Mouse (Mus musculus) gastrocnemius, postnatal 14 days (tissue): ENCODE data around the gene Abcf2. TPM values are rescaled to one million over a fixed set of nuclear protein-coding genes. Genes with fewer than 3 reads are reported as not detected.

Experiments used
- DNase-seq: peaks from one replicate; pipeline ENCODE4 v3.0.0; 2021; ENCODE audit warnings: mixed read lengths
- intact Hi-C: fragments of 180-260 bp; cut with DNase I; formaldehyde crosslinking; loops from one replicate; pipeline ENCODE4 v1.15.1; 2025; ENCODE audit warnings: low total_unique reads
- total RNA-seq, 2 experiments: library from RNA; stranded (reverse); gene quantifications; 2 replicates each; pipeline ENCODE4 v1.2.3; 2021

Abcf2 gene
- total RNA-seq, 2 experiments from 2014 or later: 78.5 to 84.4 TPM

DNA sequence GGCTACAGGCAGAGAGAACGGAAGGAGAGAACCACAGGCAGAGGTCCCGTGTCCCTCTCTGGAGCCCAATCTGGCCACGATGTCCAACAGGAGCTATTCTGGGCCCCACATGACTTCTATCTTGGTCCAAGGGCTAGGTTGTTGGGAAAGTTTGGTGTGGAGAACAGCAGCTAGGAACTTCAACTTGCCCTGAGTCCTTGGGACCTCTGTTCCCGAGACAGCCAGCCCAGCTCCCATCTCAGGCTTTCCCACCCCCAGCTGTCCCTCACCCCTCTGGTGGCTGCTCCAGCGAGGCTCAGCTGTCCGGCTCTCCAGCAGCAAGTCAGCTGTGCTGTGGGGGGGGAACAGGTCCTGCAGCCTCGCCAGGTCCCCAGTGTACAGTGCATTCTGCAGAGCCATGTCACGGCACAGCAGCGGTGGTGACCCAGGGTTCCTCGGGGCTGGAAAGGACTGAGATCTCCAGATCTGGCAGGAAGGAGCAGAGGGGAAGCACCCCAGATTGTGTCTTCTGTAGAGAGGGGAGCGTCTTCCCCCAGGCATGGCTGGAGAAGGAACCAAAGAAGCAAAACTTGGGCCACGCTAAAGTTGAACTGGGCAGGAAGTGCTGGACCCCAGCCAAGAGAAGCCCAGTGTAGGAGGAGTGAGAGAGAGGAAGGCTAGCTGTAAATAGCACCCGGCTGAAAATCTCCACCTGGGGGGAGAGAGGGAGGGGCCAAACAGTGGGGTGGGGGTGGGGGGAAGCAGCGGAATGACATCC is 36.7 kb downstream of the Abcf2 start, which contains the start of gene Asb10:
TSS of gene Asb10 (minus strand) at position 592 of the 757 bp plus-strand sequence.
- peak; percentile 87 for DNase-seq
- intact Hi-C loops: no loop called here

GRCm38 (mm10) chr5:24539571-24540296 is 37.5 kb downstream of the Abcf2 start:
- intact Hi-C loops: loop anchor here (10.0 kb wide), 1 partner anchor 115 kb away; no protein-coding TSS in a partner anchor
- DNase-seq: no peak

GRCm38 (mm10) chr5:24537618-24538017 is 39.6 kb downstream of the Abcf2 start:
- peak; percentile 72 for DNase-seq
- intact Hi-C loops: loop anchor here (10.0 kb wide), 1 partner anchor 117 kb away; no protein-coding TSS in a partner anchor

GRCm38 (mm10) chr5:24536511-24536910 is 40.8 kb downstream of the Abcf2 start:
- DNase-seq: no peak
- intact Hi-C loops: loop anchor here (10.0 kb wide), 1 partner anchor 118 kb away; no protein-coding TSS in a partner anchor

DNA sequence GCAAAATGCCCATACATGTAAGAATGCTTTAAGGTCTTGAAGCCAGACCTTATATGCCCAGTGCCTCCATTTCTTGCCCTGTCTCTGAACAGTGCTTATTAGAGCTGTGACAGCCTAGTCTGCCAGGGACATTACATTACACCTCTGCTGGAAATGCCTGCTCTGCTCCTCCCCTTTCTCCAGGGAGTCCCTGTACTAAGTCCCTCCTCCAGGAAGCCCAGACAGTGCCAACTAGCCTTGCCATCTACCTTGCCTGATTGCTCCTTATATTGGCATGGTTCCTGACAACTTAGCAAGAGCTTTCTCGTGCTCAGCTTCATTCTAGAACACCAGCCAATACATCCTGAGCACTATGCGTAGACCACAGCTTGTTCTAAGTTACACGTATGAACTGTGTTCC is 41.5 kb downstream of the Abcf2 start:
- intact Hi-C loops: loop anchor here (10.0 kb wide), 1 partner anchor 119 kb away; no protein-coding TSS in a partner anchor
- no peak for DNase-seq

DNA sequence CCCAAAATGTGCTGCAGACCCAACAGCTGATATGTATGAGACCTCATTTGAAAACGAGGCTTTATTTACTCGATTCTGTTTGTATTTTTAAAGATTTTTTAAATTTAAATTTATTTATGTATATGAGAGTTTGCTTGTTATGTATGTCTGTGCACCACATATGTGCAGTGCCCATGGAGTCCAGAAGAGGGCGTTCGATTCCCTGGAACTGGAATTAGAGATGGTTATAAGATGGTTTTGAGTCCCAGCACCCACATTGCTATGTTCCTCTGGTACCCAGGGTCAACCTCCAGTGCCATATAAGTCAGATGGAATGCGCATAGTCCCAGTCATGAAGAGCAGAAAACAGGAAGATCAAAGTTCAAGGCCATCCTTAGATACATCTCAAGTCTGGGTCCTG is 43.0 kb downstream of the Abcf2 start:
- intact Hi-C loops: loop anchor here (5.0 to 10.0 kb wide), 2 partner anchors 58 to 121 kb away; no protein-coding TSS in a partner anchor
- no peak for DNase-seq

DNA sequence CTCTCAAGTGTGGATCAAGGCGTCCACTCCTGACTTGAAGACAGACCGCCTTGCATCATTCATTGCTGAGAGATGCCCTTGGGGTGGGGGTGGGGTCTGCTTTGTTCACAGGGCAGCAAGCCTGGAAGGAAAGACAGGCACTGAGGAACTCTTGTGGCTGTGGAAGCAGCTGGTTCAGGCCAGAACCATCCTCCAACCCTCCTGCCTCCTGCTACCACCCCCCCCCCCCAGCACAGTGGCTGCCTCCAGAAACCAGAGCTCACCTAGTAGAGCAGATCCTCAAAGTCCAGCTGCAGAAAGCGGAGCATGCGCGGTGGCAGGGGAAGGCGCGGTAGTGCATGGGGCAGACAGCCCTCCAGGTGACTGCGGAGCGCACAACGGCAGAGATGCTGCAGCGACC is 43.9 kb downstream of the Abcf2 start:
- no peak for DNase-seq

GRCm38 (mm10) chr5:24530042-24530689 is 47.1 kb downstream of the Abcf2 start:
- intact Hi-C loops: loop anchor here (5.0 to 10.0 kb wide), 2 partner anchors 62 to 125 kb away; no protein-coding TSS in a partner anchor
- DNase-seq: peak; percentile 94

More for the DNA sequence above, 43.9 kb downstream of the Abcf2 start:
- intact Hi-C loops: loop anchor here (5.0 to 10.0 kb wide), 2 partner anchors 59 to 121 kb away; no protein-coding TSS in a partner anchor

- no peak for DNase-seq
- intact Hi-C loops: loop anchor here (5.0 kb wide), 1 partner anchor 45 kb away; no protein-coding TSS in a partner anchor
Measured at GRCm38 (mm10) chr5:24527780-24528179, 49.5 kb downstream of the Abcf2 start.

- intact Hi-C loops: loop anchor here (5.0 kb wide), 1 partner anchor 45 kb away; no protein-coding TSS in a partner anchor
- peak; percentile 43 for DNase-seq
Measured at GRCm38 (mm10) chr5:24526889-24527230, 50.4 kb downstream of the Abcf2 start, which contains the start of gene Gbx1. Gbx1 (minus strand) TSS chr5:24527202.

GRCm38 (mm10) chr5:24526190-24526888 is 50.9 kb downstream of the Abcf2 start:
- no peak for DNase-seq
- intact Hi-C loops: loop anchor here (5.0 kb wide), 1 partner anchor 44 kb away; no protein-coding TSS in a partner anchor

DNA sequence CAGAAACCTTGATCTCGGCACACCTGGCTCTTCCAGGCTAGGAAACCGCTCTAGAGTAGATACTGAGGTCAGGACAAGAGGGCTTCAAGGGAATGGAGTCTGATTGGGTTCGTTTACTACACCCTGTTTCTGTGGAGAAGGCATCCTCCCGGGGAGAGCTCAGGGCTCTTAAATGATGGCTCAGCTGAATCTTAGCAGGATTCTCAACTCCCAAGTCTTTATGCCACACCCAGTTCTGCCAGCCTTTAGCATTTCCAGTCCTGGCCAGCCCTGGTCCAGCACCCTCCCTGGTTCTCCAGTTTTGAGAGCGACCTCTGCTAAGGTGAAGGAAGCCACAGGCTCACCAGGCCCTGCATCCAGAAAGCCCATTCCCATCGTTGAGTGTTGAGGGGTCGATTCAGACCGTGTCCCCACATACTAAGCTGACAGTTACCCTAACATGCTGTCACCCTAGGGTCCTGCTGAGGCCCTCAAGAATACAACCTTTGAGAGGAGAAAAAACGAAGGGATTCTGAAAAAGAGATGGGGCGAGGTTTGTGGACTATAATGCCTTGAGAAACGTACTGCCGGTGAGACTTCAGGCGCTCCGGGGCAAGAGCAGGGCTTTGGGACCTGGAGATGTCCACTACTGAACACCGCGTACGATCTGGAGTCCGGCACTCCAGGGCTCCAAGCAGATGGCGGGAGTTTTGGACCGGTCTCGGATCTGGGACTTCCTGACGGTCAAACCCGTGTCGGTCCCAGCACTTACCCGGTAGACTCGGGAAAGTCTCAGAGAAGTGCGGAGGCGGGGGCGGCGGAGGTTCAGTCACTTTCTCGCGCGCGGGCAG is 51.7 kb downstream of the Abcf2 start:
- intact Hi-C loops: loop anchor here (5.0 kb wide), 1 partner anchor 43 kb away; no protein-coding TSS in a partner anchor
- no peak for DNase-seq

DNA sequence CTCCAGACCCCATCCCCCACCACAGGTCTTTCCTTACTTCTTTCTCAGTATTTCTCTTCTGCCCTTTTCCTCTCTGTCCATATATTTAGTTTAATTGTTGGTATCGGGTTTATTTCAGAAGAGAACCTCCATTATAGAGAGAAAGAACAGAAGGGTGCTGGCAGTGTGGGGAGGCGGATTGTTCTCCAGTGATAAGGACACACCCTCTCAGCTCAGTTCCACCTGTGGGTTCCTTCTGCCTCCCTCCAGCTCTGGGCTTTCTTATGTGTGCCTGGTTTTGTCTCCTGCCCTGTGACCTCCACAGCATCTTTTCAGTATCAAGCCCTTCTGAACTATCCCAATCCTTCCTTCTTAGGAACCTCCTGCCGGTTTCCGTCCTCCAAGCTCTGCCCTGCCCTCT is 52.7 kb downstream of the Abcf2 start:
- no peak for DNase-seq
- intact Hi-C loops: no loop called here

DNA sequence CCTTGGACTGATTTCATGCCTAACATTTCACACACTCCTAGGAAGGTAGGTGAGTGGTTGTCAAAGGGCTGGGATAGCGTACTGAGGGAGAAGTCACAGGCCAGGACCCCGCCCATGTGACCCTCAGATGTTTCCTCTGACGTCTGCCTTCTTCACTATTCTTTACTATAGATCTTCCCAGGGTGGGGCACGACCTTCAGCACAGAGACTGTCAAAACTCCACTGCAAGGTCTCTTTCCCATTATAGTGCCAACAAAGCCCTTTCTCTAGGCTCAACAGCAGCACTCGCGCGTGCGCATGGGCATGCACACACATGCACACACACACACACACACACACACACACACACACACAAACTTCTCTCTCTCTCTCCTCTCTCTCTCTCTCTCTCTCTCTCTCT is 53.5 kb downstream of the Abcf2 start:
- intact Hi-C loops: no loop called here
- no peak for DNase-seq

GRCm38 (mm10) chr5:24521366-24521765 is 55.9 kb downstream of the Abcf2 start:
- intact Hi-C loops: no loop called here
- DNase-seq: no peak
